Mouse (Mus musculus): ENCODE data around the gene Olfr1395. TPM values are rescaled to one million over a fixed set of nuclear protein-coding genes. Genes with fewer than 3 reads are reported as not detected.

The Olfr1395 gene
- polyA plus RNA-seq, 1 experiment from 2014 or later, result not detected

GRCm38 (mm10) chr11:49112624-49113219 lies 29.4 kb upstream of the Olfr1395 start:
- H3K9me3 ChIP-seq (replicated peaks), result no peaks in the 10 kb centered on the region
- no peaks in the 10 kb centered on the region for H3K36me3 ChIP-seq
- no peak for DNase-seq
- H3K4me3 ChIP-seq (replicated peaks), result no peak overlapping the region
- H3K9ac ChIP-seq, result no peak overlapping the region
- ATAC-seq (ENCODE audit: low read depth), result no peak
- no peaks in the 10 kb centered on the region for H3K4me1 ChIP-seq (replicated peaks)
- H3K27ac ChIP-seq, result no peak overlapping the region
- no peak overlapping the region for H3K4me2 ChIP-seq
- no peaks in the 10 kb centered on the region for H3K27me3 ChIP-seq
- 78% methylated on average over 6 of the region's 6 CpGs for WGBS (ENCODE audit: insufficient replicate concordance)

GRCm38 (mm10) chr11:49114158-49114557 lies 27.9 kb upstream of the Olfr1395 start:
- no peak overlapping the region for H3K4me2 ChIP-seq
- H3K9me3 ChIP-seq (replicated peaks), result no peaks in the 10 kb centered on the region
- DNase-seq (no peak), ATAC-seq (ENCODE audit: low read depth) (no peak)
- H3K27me3 ChIP-seq, result no peaks in the 10 kb centered on the region
- WGBS (ENCODE audit: insufficient replicate concordance), result 12% methylated on average over 2 of the region's 2 CpGs
- no peak overlapping the region for H3K4me3 ChIP-seq (replicated peaks)
- no peaks in the 10 kb centered on the region for H3K36me3 ChIP-seq
- H3K27ac ChIP-seq, result no peak overlapping the region
- no peak overlapping the region for H3K9ac ChIP-seq
- H3K4me1 ChIP-seq (replicated peaks), result no peaks in the 10 kb centered on the region

- H3K27me3 ChIP-seq, result no peaks in the 10 kb centered on the region
- H3K4me1 ChIP-seq (replicated peaks), result no peaks in the 10 kb centered on the region
- ATAC-seq (ENCODE audit: low read depth) (no peak), DNase-seq (no peak)
- H3K27ac ChIP-seq, result no peak within 1 kb of the TSS
- no peak within 1 kb of the TSS for H3K9ac ChIP-seq
- H3K36me3 ChIP-seq, result no peaks in the 10 kb centered on the region
- no peak within 1 kb of the TSS for H3K4me3 ChIP-seq (replicated peaks)
- no peak within 1 kb of the TSS for H3K4me2 ChIP-seq
- no peaks in the 10 kb centered on the region for H3K9me3 ChIP-seq (replicated peaks)
Measured at GRCm38 (mm10) chr11:49114774-49115173, 27.3 kb upstream of the Olfr1395 start, which contains the start of gene Olfr1396. TSS of gene Olfr1396 (minus strand) at chr11:49114874.

GRCm38 (mm10) chr11:49119635-49120034 lies 22.4 kb upstream of the Olfr1395 start:
- no peak overlapping the region for H3K27ac ChIP-seq
- WGBS (ENCODE audit: insufficient replicate concordance), result 47% methylated on average over 3 of the region's 3 CpGs
- DNase-seq, result no peak

GRCm38 (mm10) chr11:49124169-49124568 lies 17.9 kb upstream of the Olfr1395 start:
- DNase-seq (no peak), ATAC-seq (ENCODE audit: low read depth) (peak; percentile 65)
- no peak overlapping the region for H3K4me2 ChIP-seq
- peak overlapping the region; percentile 31 for H3K27ac ChIP-seq
- H3K9me3 ChIP-seq (replicated peaks), result no peaks in the 10 kb centered on the region
- WGBS (ENCODE audit: insufficient replicate concordance), result 71% methylated on average over 2 of the region's 2 CpGs
- H3K36me3 ChIP-seq, result no peaks in the 10 kb centered on the region
- peaks cover 11% of the 10 kb centered on the region for H3K4me1 ChIP-seq (replicated peaks)
- H3K27me3 ChIP-seq, result no peaks in the 10 kb centered on the region
- H3K4me3 ChIP-seq (replicated peaks), result no peak overlapping the region
- H3K9ac ChIP-seq, result no peak overlapping the region

More at GRCm38 (mm10) chr11:49119635-49120034, 22.4 kb upstream of the Olfr1395 start:
- ATAC-seq (ENCODE audit: low read depth), result no peak
- peaks cover 11% of the 10 kb centered on the region; the same call in 1 of the 2 replicates for H3K4me1 ChIP-seq (replicated peaks)
- H3K27me3 ChIP-seq, result no peaks in the 10 kb centered on the region
- no peaks in the 10 kb centered on the region for H3K36me3 ChIP-seq
- no peak overlapping the region for H3K4me3 ChIP-seq (replicated peaks)
- H3K4me2 ChIP-seq, result no peak overlapping the region
- H3K9me3 ChIP-seq (replicated peaks), result no peaks in the 10 kb centered on the region
- no peak overlapping the region for H3K9ac ChIP-seq

GRCm38 (mm10) chr11:49154077-49154476 lies 12.0 kb downstream of the Olfr1395 start, which contains the start of gene Olfr1394:
TSS of gene Olfr1394 (plus strand) at chr11:49154377.
- no peaks in the 10 kb centered on the region for H3K36me3 ChIP-seq
- H3K9me3 ChIP-seq (replicated peaks), result no peaks in the 10 kb centered on the region
- H3K4me2 ChIP-seq, result no peak within 1 kb of the TSS
- H3K4me3 ChIP-seq (replicated peaks), result no peak within 1 kb of the TSS
- no peaks in the 10 kb centered on the region for H3K4me1 ChIP-seq (replicated peaks)
- no peak for DNase-seq
- no peaks in the 10 kb centered on the region for H3K27me3 ChIP-seq
- no peak for ATAC-seq (ENCODE audit: low read depth)
- H3K9ac ChIP-seq, result no peak within 1 kb of the TSS
- no peak within 1 kb of the TSS for H3K27ac ChIP-seq
- 59% methylated on average over 1 of the region's 1 CpGs for WGBS (ENCODE audit: insufficient replicate concordance)

- Histone ChIP-seq H3K9ac (no peak overlapping the region), H3K36me3 (no peaks in the 10 kb centered on the region), H3K9me3 (replicated peaks) (no peaks in the 10 kb centered on the region), H3K4me1 (replicated peaks) (no peaks in the 10 kb centered on the region), H3K4me2 (no peak overlapping the region), H3K27me3 (no peaks in the 10 kb centered on the region), H3K4me3 (replicated peaks) (no peak overlapping the region), H3K27ac (no peak overlapping the region)
- no peak for DNase-seq
- ATAC-seq (ENCODE audit: low read depth), result no peak
- WGBS (ENCODE audit: insufficient replicate concordance), result 64% methylated on average over 2 of the region's 2 CpGs
Measured at GRCm38 (mm10) chr11:49156821-49157814, 15.0 kb downstream of the Olfr1395 start.

GRCm38 (mm10) chr11:49168839-49169611 lies 27.0 kb downstream of the Olfr1395 start:
- Histone ChIP-seq H3K27ac (no peak overlapping the region), H3K4me3 (replicated peaks) (peak overlapping the region; percentile 16; the same call in 1 of the 2 replicates), H3K9me3 (replicated peaks) (peaks cover 4% of the 10 kb centered on the region; the same call in 1 of the 2 replicates), H3K4me1 (replicated peaks) (0 out of 2 replicates have a peak, but pooled peaks cover 7% of the 10 kb centered on the region), H3K4me2 (peak overlapping the region; percentile 48), H3K27me3 (peaks cover 21% of the 10 kb centered on the region), H3K36me3 (no peaks in the 10 kb centered on the region), H3K9ac (no peak overlapping the region)
- ATAC-seq (ENCODE audit: low read depth) (no peak), DNase-seq (no peak)
- 15% methylated on average over 50 of the region's 50 CpGs for WGBS (ENCODE audit: insufficient replicate concordance)

- peaks cover 4% of the 10 kb centered on the region; the same call in 1 of the 2 replicates for H3K9me3 ChIP-seq (replicated peaks)
- H3K4me2 ChIP-seq, result no peak overlapping the region
- DNase-seq, result no peak
- H3K4me3 ChIP-seq (replicated peaks), result no peak overlapping the region
- peaks cover 16% of the 10 kb centered on the region; the same call in 1 of the 2 replicates for H3K4me1 ChIP-seq (replicated peaks)
- H3K27me3 ChIP-seq, result peaks cover 21% of the 10 kb centered on the region
- no peak for ATAC-seq (ENCODE audit: low read depth)
- WGBS (ENCODE audit: insufficient replicate concordance), result 37% methylated on average over 4 of the region's 4 CpGs
- H3K36me3 ChIP-seq, result no peaks in the 10 kb centered on the region
- H3K9ac ChIP-seq, result no peak overlapping the region
- no peak overlapping the region for H3K27ac ChIP-seq
Measured at GRCm38 (mm10) chr11:49170576-49170975, 28.5 kb downstream of the Olfr1395 start.

GRCm38 (mm10) chr11:49175345-49175744 lies 33.3 kb downstream of the Olfr1395 start:
- WGBS (ENCODE audit: insufficient replicate concordance), result 15% methylated on average over 8 of the region's 8 CpGs
- DNase-seq (no peak), ATAC-seq (ENCODE audit: low read depth) (no peak)
- Histone ChIP-seq H3K36me3 (no peaks in the 10 kb centered on the region), H3K27me3 (no peaks in the 10 kb centered on the region), H3K4me2 (no peak overlapping the region), H3K9ac (no peak overlapping the region), H3K4me3 (replicated peaks) (no peak overlapping the region), H3K4me1 (replicated peaks) (peaks cover 15% of the 10 kb centered on the region; the same call in 1 of the 2 replicates), H3K27ac (no peak overlapping the region), H3K9me3 (replicated peaks) (no peaks in the 10 kb centered on the region)
